Mouse (Mus musculus): Measurements from ENCODE around the gene Hfe. TPM values are rescaled to one million over a fixed set of nuclear protein-coding genes. Genes with fewer than 3 reads are reported as not detected.
"Not testable (repeated sequence)": the region's sequence is repeated elsewhere in the genome, so short reads cannot be mapped to it uniquely, and the experiment has no call there.

The Hfe gene
- polyA plus RNA-seq, 1 experiment from 2014 or later = 3.9 TPM

- Histone ChIP-seq H3K9ac (replicated peaks; ENCODE audit: low read length) (peak overlapping the region; percentile 34), H3K4me3 (replicated peaks; ENCODE audit: low read depth, low read length) (peak overlapping the region; percentile 48), H3K4me1 (ENCODE audit: control insufficient read depth, insufficient read depth, low read length) (peaks cover 22% of the 10 kb centered on the region), H3K4me2 (ENCODE audit: low read length) (peak overlapping the region; percentile 68), H3K27ac (replicated peaks; ENCODE audit: low read depth, low read length) (peak overlapping the region; percentile 78)
- H3K9me3 ChIP-seq (ENCODE audit: control insufficient read depth, low read length); H3K36me3 ChIP-seq (ENCODE audit: control insufficient read depth, insufficient read depth, low read length); H3K27me3 ChIP-seq (ENCODE audit: control insufficient read depth, insufficient read depth, low read length): not testable (repeated sequence)
- ATAC-seq (ENCODE audit: low FRiP score, low TSS enrichment) = peak; percentile 52; the same call in 1 of the 2 replicates
- peak; percentile 36 for DNase-seq
- WGBS = 12% methylated on average over 12 of the region's 30 CpGs
These were observed 27.5 kb downstream of the Hfe start for GRCm38 (mm10) chr13:23682947-23683754.

- H3K27ac ChIP-seq (replicated peaks; ENCODE audit: low read depth, low read length) = peak overlapping the region; percentile 78
- no peaks in the 10 kb centered on the region for H3K9me3 ChIP-seq (ENCODE audit: control insufficient read depth, low read length)
- peak overlapping the region; percentile 34; the same call in 1 of the 2 replicates for H3K9ac ChIP-seq (replicated peaks; ENCODE audit: low read length)
- 54% methylated on average over 1 of the region's 1 CpGs for WGBS
- no peak for ATAC-seq (ENCODE audit: low FRiP score, low TSS enrichment)
- H3K4me3 ChIP-seq (replicated peaks; ENCODE audit: low read depth, low read length) = 0 out of 2 replicates have a peak overlapping the region, but pooled peaks have one; percentile 48
- peaks cover 22% of the 10 kb centered on the region for H3K4me1 ChIP-seq (ENCODE audit: control insufficient read depth, insufficient read depth, low read length)
- no peak for DNase-seq
- no peaks in the 10 kb centered on the region for H3K36me3 ChIP-seq (ENCODE audit: control insufficient read depth, insufficient read depth, low read length)
- peak overlapping the region; percentile 68 for H3K4me2 ChIP-seq (ENCODE audit: low read length)
- H3K27me3 ChIP-seq (ENCODE audit: control insufficient read depth, insufficient read depth, low read length) = no peaks in the 10 kb centered on the region
These were observed 28.1 kb downstream of the Hfe start for GRCm38 (mm10) chr13:23682623-23682946.

- H3K4me3 ChIP-seq (replicated peaks; ENCODE audit: low read depth, low read length) = no peak overlapping the region
- no peak overlapping the region for H3K27ac ChIP-seq (replicated peaks; ENCODE audit: low read depth, low read length)
- no peaks in the 10 kb centered on the region for H3K36me3 ChIP-seq (ENCODE audit: control insufficient read depth, insufficient read depth, low read length)
- H3K9ac ChIP-seq (replicated peaks; ENCODE audit: low read length) = no peak overlapping the region
- WGBS = 92% methylated on average over 6 of the region's 6 CpGs
- DNase-seq (no peak), ATAC-seq (ENCODE audit: low FRiP score, low TSS enrichment) (no peak)
- H3K9me3 ChIP-seq (ENCODE audit: control insufficient read depth, low read length) = no peaks in the 10 kb centered on the region
- no peaks in the 10 kb centered on the region for H3K27me3 ChIP-seq (ENCODE audit: control insufficient read depth, insufficient read depth, low read length)
- H3K4me1 ChIP-seq (ENCODE audit: control insufficient read depth, insufficient read depth, low read length) = peaks cover 22% of the 10 kb centered on the region
- H3K4me2 ChIP-seq (ENCODE audit: low read length) = no peak overlapping the region
These were observed 28.6 kb downstream of the Hfe start for GRCm38 (mm10) chr13:23681990-23682582.

GRCm38 (mm10) chr13:23662536-23662935 lies 48.1 kb downstream of the Hfe start:
- H3K36me3 ChIP-seq (ENCODE audit: control insufficient read depth, insufficient read depth, low read length) = no peaks in the 10 kb centered on the region
- no peaks in the 10 kb centered on the region for H3K9me3 ChIP-seq (ENCODE audit: control insufficient read depth, low read length)
- H3K4me2 ChIP-seq (ENCODE audit: low read length) = no peak overlapping the region
- no peak overlapping the region for H3K27ac ChIP-seq (replicated peaks; ENCODE audit: low read depth, low read length)
- WGBS = 77% methylated on average over 3 of the region's 3 CpGs
- H3K27me3 ChIP-seq (ENCODE audit: control insufficient read depth, insufficient read depth, low read length) = no peaks in the 10 kb centered on the region
- no peaks in the 10 kb centered on the region for H3K4me1 ChIP-seq (ENCODE audit: control insufficient read depth, insufficient read depth, low read length)
- no peak for ATAC-seq (ENCODE audit: low FRiP score, low TSS enrichment)
- H3K4me3 ChIP-seq (replicated peaks; ENCODE audit: low read depth, low read length) = no peak overlapping the region
- H3K9ac ChIP-seq (replicated peaks; ENCODE audit: low read length) = no peak overlapping the region
- no peak for DNase-seq

- Histone ChIP-seq H3K4me2 (ENCODE audit: low read length) (no peak overlapping the region), H3K36me3 (ENCODE audit: control insufficient read depth, insufficient read depth, low read length) (no peaks in the 10 kb centered on the region), H3K4me3 (replicated peaks; ENCODE audit: low read depth, low read length) (no peak overlapping the region), H3K27ac (replicated peaks; ENCODE audit: low read depth, low read length) (no peak overlapping the region), H3K9ac (replicated peaks; ENCODE audit: low read length) (no peak overlapping the region), H3K9me3 (ENCODE audit: control insufficient read depth, low read length) (no peaks in the 10 kb centered on the region), H3K27me3 (ENCODE audit: control insufficient read depth, insufficient read depth, low read length) (no peaks in the 10 kb centered on the region), H3K4me1 (ENCODE audit: control insufficient read depth, insufficient read depth, low read length) (no peaks in the 10 kb centered on the region)
- ATAC-seq (ENCODE audit: low FRiP score, low TSS enrichment) = no peak
- WGBS = 77% methylated on average over 6 of the region's 6 CpGs
- no peak for DNase-seq
These were observed 50.9 kb downstream of the Hfe start for GRCm38 (mm10) chr13:23659636-23660366.

Small RNAs within 50 kb of the gene (microRNA-seq; reads per million reads assigned to microRNA genes)
- not detected for gene Gm44314
- not detected for gene Gm44350
- gene Gm44484 = not detected

Other genes starting within 250 kb of the Hfe start
- gene Btn1a1, start 245.0 kb downstream of the Hfe start, polyA plus RNA-seq (2014; fragmentation: Nextera tagmentation; extraction: Ambion mirVana) = 0.09 TPM in 1 of 2 replicates, not detected in the other
- not detected in 2 replicates for gene Btn2a2, start 222.0 kb downstream of the Hfe start, polyA plus RNA-seq (2014; fragmentation: Nextera tagmentation; extraction: Ambion mirVana)
- 4.1 and 6.4 TPM in 2 replicates for gene Hist1h4h, start 179.8 kb downstream of the Hfe start, polyA plus RNA-seq (2014; fragmentation: Nextera tagmentation; extraction: Ambion mirVana)
- 3.4 and 4.6 TPM in 2 replicates for gene Hist1h2af, start 176.9 kb downstream of the Hfe start, polyA plus RNA-seq (2014; fragmentation: Nextera tagmentation; extraction: Ambion mirVana)
- 0.77 and 1.4 TPM in 2 replicates for gene Hist1h3g, start 175.4 kb downstream of the Hfe start, polyA plus RNA-seq (2014; fragmentation: Nextera tagmentation; extraction: Ambion mirVana)
- 0.13 and 0.30 TPM in 2 replicates for gene Hist1h2bh, start 167.5 kb downstream of the Hfe start, polyA plus RNA-seq (2014; fragmentation: Nextera tagmentation; extraction: Ambion mirVana)
- gene Hist1h3f, start 166.8 kb downstream of the Hfe start, polyA plus RNA-seq (2014; fragmentation: Nextera tagmentation; extraction: Ambion mirVana) = 0.32 and 0.47 TPM in 2 replicates
- not detected in 2 replicates for gene Hist1h4f, start 159.2 kb downstream of the Hfe start, polyA plus RNA-seq (2014; fragmentation: Nextera tagmentation; extraction: Ambion mirVana)
- 0.11 and 0.18 TPM in 2 replicates for gene Hist1h1d, start 157.6 kb downstream of the Hfe start, polyA plus RNA-seq (2014; fragmentation: Nextera tagmentation; extraction: Ambion mirVana)
- 3.1 and 3.8 TPM in 2 replicates for gene Hist1h3e, start 148.5 kb downstream of the Hfe start, polyA plus RNA-seq (2014; fragmentation: Nextera tagmentation; extraction: Ambion mirVana)
- 30.2 and 34.0 TPM in 2 replicates for gene Hist1h2ae, start 139.6 kb downstream of the Hfe start, polyA plus RNA-seq (2014; fragmentation: Nextera tagmentation; extraction: Ambion mirVana)
- 1.4 and 2.6 TPM in 2 replicates for gene Hist1h2bg, start 139.5 kb downstream of the Hfe start, polyA plus RNA-seq (2014; fragmentation: Nextera tagmentation; extraction: Ambion mirVana)
- gene Hist1h2bf, start 136.7 kb downstream of the Hfe start, polyA plus RNA-seq (2014; fragmentation: Nextera tagmentation; extraction: Ambion mirVana) = 1.5 and 2.7 TPM in 2 replicates
- gene Hist1h2ad, start 136.5 kb downstream of the Hfe start, polyA plus RNA-seq (2014; fragmentation: Nextera tagmentation; extraction: Ambion mirVana) = 2.1 and 2.2 TPM in 2 replicates
- gene Hist1h3d, start 135.1 kb downstream of the Hfe start, polyA plus RNA-seq (2014; fragmentation: Nextera tagmentation; extraction: Ambion mirVana) = 1.6 and 2.0 TPM in 2 replicates
- 38.1 and 40.0 TPM in 2 replicates for gene Hist1h4d, start 129.3 kb downstream of the Hfe start, polyA plus RNA-seq (2014; fragmentation: Nextera tagmentation; extraction: Ambion mirVana)
- 0.72 and 1.4 TPM in 2 replicates for gene Hist1h2be, start 89.7 kb downstream of the Hfe start, polyA plus RNA-seq (2014; fragmentation: Nextera tagmentation; extraction: Ambion mirVana)
- gene Hist1h1e, start 88.3 kb downstream of the Hfe start, polyA plus RNA-seq (2014; fragmentation: Nextera tagmentation; extraction: Ambion mirVana) = 4.4 and 8.6 TPM in 2 replicates
- 0.57 and 0.67 TPM in 2 replicates for gene Hist1h2ac, start 26.9 kb downstream of the Hfe start, polyA plus RNA-seq (2014; fragmentation: Nextera tagmentation; extraction: Ambion mirVana)
- 13.1 and 17.3 TPM in 2 replicates for gene Hist1h2bc, start 26.7 kb downstream of the Hfe start, polyA plus RNA-seq (2014; fragmentation: Nextera tagmentation; extraction: Ambion mirVana)
- not detected in 2 replicates for gene Hist1h1t, start 15.0 kb downstream of the Hfe start, polyA plus RNA-seq (2014; fragmentation: Nextera tagmentation; extraction: Ambion mirVana)
- gene Hist1h4c, start 12.4 kb downstream of the Hfe start, polyA plus RNA-seq (2014; fragmentation: Nextera tagmentation; extraction: Ambion mirVana) = 2.9 and 4.3 TPM in 2 replicates
- gene Hist1h1c, start 28.0 kb upstream of the Hfe start, polyA plus RNA-seq (2014; fragmentation: Nextera tagmentation; extraction: Ambion mirVana) = 5.7 and 9.2 TPM in 2 replicates
- 1.2 TPM in 2 replicates for gene Hist1h3c, start 34.7 kb upstream of the Hfe start, polyA plus RNA-seq (2014; fragmentation: Nextera tagmentation; extraction: Ambion mirVana)
- gene Hist1h2bb, start 35.9 kb upstream of the Hfe start, polyA plus RNA-seq (2014; fragmentation: Nextera tagmentation; extraction: Ambion mirVana) = 0.51 TPM in 1 of 2 replicates, not detected in the other
- gene Hist1h2ab, start 40.3 kb upstream of the Hfe start, polyA plus RNA-seq (2014; fragmentation: Nextera tagmentation; extraction: Ambion mirVana) = 11.3 and 13.5 TPM in 2 replicates
- 3.5 and 4.0 TPM in 2 replicates for gene Hist1h3b, start 41.4 kb upstream of the Hfe start, polyA plus RNA-seq (2014; fragmentation: Nextera tagmentation; extraction: Ambion mirVana)
- gene Hist1h4b, start 46.2 kb upstream of the Hfe start, polyA plus RNA-seq (2014; fragmentation: Nextera tagmentation; extraction: Ambion mirVana) = 2.8 and 5.0 TPM in 2 replicates
- gene Hist1h4a, start 50.4 kb upstream of the Hfe start, polyA plus RNA-seq (2014; fragmentation: Nextera tagmentation; extraction: Ambion mirVana) = 0.47 and 1.1 TPM in 2 replicates
- 2.2 TPM in 2 replicates for gene Hist1h3a, start 51.5 kb upstream of the Hfe start, polyA plus RNA-seq (2014; fragmentation: Nextera tagmentation; extraction: Ambion mirVana)
- 0.93 TPM in 1 of 2 replicates, not detected in the other for gene Hist1h1a, start 52.8 kb upstream of the Hfe start, polyA plus RNA-seq (2014; fragmentation: Nextera tagmentation; extraction: Ambion mirVana)
- not detected in 2 replicates for gene Trim38, start 59.1 kb upstream of the Hfe start, polyA plus RNA-seq (2014; fragmentation: Nextera tagmentation; extraction: Ambion mirVana)
- gene Slc17a2, start 96.1 kb upstream of the Hfe start, polyA plus RNA-seq (2014; fragmentation: Nextera tagmentation; extraction: Ambion mirVana) = not detected in 2 replicates
- not detected in 2 replicates for gene Slc17a3, start 128.6 kb upstream of the Hfe start, polyA plus RNA-seq (2014; fragmentation: Nextera tagmentation; extraction: Ambion mirVana)
- gene Slc17a1, start 156.9 kb upstream of the Hfe start, polyA plus RNA-seq (2014; fragmentation: Nextera tagmentation; extraction: Ambion mirVana) = not detected in 2 replicates
- not detected in 2 replicates for gene Slc17a4, start 204.2 kb upstream of the Hfe start, polyA plus RNA-seq (2014; fragmentation: Nextera tagmentation; extraction: Ambion mirVana)
- gene Hist1h2ba, start 223.3 kb upstream of the Hfe start, polyA plus RNA-seq (2014; fragmentation: Nextera tagmentation; extraction: Ambion mirVana) = not detected in 2 replicates
- not detected in 2 replicates for gene Hist1h2aa, start 223.6 kb upstream of the Hfe start, polyA plus RNA-seq (2014; fragmentation: Nextera tagmentation; extraction: Ambion mirVana)

Data from midbrain, embryonic 14.5 days (tissue).